Mouse (Mus musculus) CH12.LX (cell line): ENCODE data around the gene Ascc1.

ENCODE experiments used
- CTCF ChIP-seq, 2 experiments: IDR thresholded peaks in 1 of 2; conservative IDR thresholded peaks in 1 of 2; 2 replicates each; pipeline ENCODE4 v1.5.1; 2011 to 2012; ENCODE audit warnings: low read depth in 2 of 2, low read length in 2 of 2, improper control_type of control experiment in 1 of 2, inconsistent platforms in 1 of 2, mild to moderate bottlenecking in 1 of 2, moderate library complexity in 1 of 2
- EP300 ChIP-seq: IDR thresholded peaks from 2 replicates; pipeline ENCODE4 v1.6.1; 2011; ENCODE audit warnings: low read length, improper control_type of control experiment
- IRF4 ChIP-seq: IDR thresholded peaks from 2 replicates; pipeline ENCODE4 v1.6.1; 2014; ENCODE audit warnings: low read depth, mild to moderate bottlenecking, inconsistent platforms, low read length, improper control_type of control experiment
- KAT2A ChIP-seq: IDR thresholded peaks from 2 replicates; pipeline ENCODE4 v1.6.1; 2012; ENCODE audit warnings: low read length, improper control_type of control experiment, inconsistent platforms; ENCODE audit not compliant: insufficient replicate concordance
- MAFK ChIP-seq: IDR thresholded peaks from 2 replicates; pipeline ENCODE4 v1.6.1; 2011; ENCODE audit warnings: low read length, improper control_type of control experiment; ENCODE audit not compliant: insufficient replicate concordance
- PAX5 ChIP-seq: IDR thresholded peaks from 2 replicates; pipeline ENCODE4 v1.6.1; 2012; ENCODE audit warnings: low read length, inconsistent platforms, mixed read lengths
- POLR2A ChIP-seq: IDR thresholded peaks from 2 replicates; pipeline ENCODE4 v1.6.1; 2011; ENCODE audit warnings: low read depth, mild to moderate bottlenecking, improper control_type of control experiment, low read length
- TCF12 ChIP-seq: IDR thresholded peaks from 2 replicates; pipeline ENCODE4 v1.6.1; 2014; ENCODE audit warnings: low read depth, mild to moderate bottlenecking, inconsistent platforms, low read length, improper control_type of control experiment

GRCm38 (mm10) chr10:60097146-60097545 lies 94.5 kb downstream of the Ascc1 start:
- TF ChIP-seq MAFK (no peak), TCF12 (no peak), IRF4 (no peak), CTCF (conservative IDR thresholded peaks at IDR 0.05 in 1 of 2, IDR thresholded peaks at IDR 0.05 in 1 of 2; ENCODE audit: low read depth in 2 of 2, low read length in 2 of 2) (no peak), EP300 (no peak), PAX5 (no peak), POLR2A (no peak), KAT2A (no peak)
